Mouse (Mus musculus) ES-Bruce4 (cell line): ENCODE results near the gene Olfr1128. TPM values are rescaled to one million over a fixed set of nuclear protein-coding genes. Genes with fewer than 3 reads are reported as not detected.
"Not testable (repeated sequence)": the region's sequence is repeated elsewhere in the genome, so short reads cannot be mapped to it uniquely, and the experiment has no call there.

Source experiments
- H3K27ac ChIP-seq: 2 replicates; pipeline ENCODE4 v1.5.1; 2012; ENCODE audit warnings: low read length, inconsistent platforms; ENCODE audit not compliant: insufficient read depth
- H3K27me3 ChIP-seq: 2 replicates; pipeline ENCODE4 v1.6.1; 2012; ENCODE audit warnings: mild to moderate bottlenecking, low read length, inconsistent platforms; ENCODE audit not compliant: control insufficient read depth, poor library complexity, insufficient read depth, severe bottlenecking
- H3K36me3 ChIP-seq: 2 replicates; pipeline ENCODE4 v1.6.1; 2012; ENCODE audit warnings: inconsistent platforms, mild to moderate bottlenecking, low read length, moderate library complexity; ENCODE audit not compliant: control insufficient read depth, poor library complexity, insufficient read depth, severe bottlenecking
- H3K4me1 ChIP-seq: one replicate; pipeline ENCODE4 v1.8.1; 2011; ENCODE audit warnings: low read length; ENCODE audit not compliant: control insufficient read depth, insufficient read depth
- H3K4me3 ChIP-seq: 2 replicates; pipeline ENCODE4 v1.5.1; 2011; ENCODE audit warnings: low read depth, mild to moderate bottlenecking, low read length
- H3K9ac ChIP-seq: 2 replicates; pipeline ENCODE4 v1.6.1; 2012; ENCODE audit warnings: low read depth, mild to moderate bottlenecking, inconsistent platforms; ENCODE audit not compliant: poor library complexity, severe bottlenecking
- H3K9me3 ChIP-seq: replicated peaks from 2 replicates; pipeline ENCODE4 v1.6.1; 2012; ENCODE audit warnings: mild to moderate bottlenecking, low read length, inconsistent platforms; ENCODE audit not compliant: control insufficient read depth, poor library complexity, insufficient read depth, severe bottlenecking
- CTCF ChIP-seq: IDR thresholded peaks from one replicate; pipeline ENCODE4 v1.8.1; 2011; ENCODE audit warnings: low read depth, low read length
- EP300 ChIP-seq: IDR thresholded peaks from 2 replicates; pipeline ENCODE4 v1.6.1; 2011; ENCODE audit warnings: low read depth, low read length; ENCODE audit not compliant: insufficient read depth
- POLR2A ChIP-seq: IDR thresholded peaks from one replicate; pipeline ENCODE4 v1.8.1; 2011; ENCODE audit warnings: low read length; ENCODE audit not compliant: insufficient read depth
- polyA plus RNA-seq: library from polyadenylated mRNA; stranded (reverse); fragments of >200 nt; gene quantifications from 2 replicates; pipeline ENCODE4 v1.2.4, GENCODE M21; 2011; ENCODE audit warnings: low read depth; ENCODE audit not compliant: missing spikeins, insufficient read depth, insufficient read length

Gene Olfr1128
- not detected in 2 replicates for polyA plus RNA-seq

DNA sequence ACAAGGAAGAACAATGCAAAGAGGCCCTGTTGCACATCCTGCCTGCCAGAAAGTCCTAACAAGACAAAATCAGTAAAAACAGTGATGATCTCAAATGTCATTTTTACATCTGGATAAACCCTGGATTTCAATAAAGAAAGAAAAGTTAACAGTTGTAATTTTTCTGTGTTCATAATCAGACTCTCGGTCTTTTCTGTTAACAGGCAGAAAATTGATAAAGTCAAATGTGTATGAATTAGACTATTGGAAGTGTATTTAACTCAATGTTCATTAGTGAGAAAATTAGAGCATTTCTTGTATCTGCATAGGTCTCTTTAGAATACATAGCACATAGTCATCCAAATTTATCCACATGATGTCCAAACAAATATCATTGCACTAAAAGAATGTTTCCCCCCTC lies at the start of gene Olfr1128:
TSS of gene Olfr1128 (minus strand) at position 101 of the 400 bp plus-strand sequence.
- Histone ChIP-seq H3K27ac (no peak within 1 kb of the TSS), H3K4me3 (no peak within 1 kb of the TSS), H3K4me1 (no peaks in the 10 kb centered on the region), H3K36me3 (no peaks in the 10 kb centered on the region), H3K27me3 (no peaks in the 10 kb centered on the region), H3K9me3 (no peaks in the 10 kb centered on the region), H3K9ac (no peak within 1 kb of the TSS)
- TF ChIP-seq CTCF, result no peak
- TF ChIP-seq EP300, result no peak
- TF ChIP-seq POLR2A, result no peak

- H3K4me3 ChIP-seq, H3K27me3 ChIP-seq, H3K27ac ChIP-seq, H3K36me3 ChIP-seq, H3K9me3 ChIP-seq, H3K4me1 ChIP-seq, H3K9ac ChIP-seq: not testable (repeated sequence)
Measured at GRCm38 (mm10) chr2:87573602-87574001, 28.3 kb upstream of the Olfr1128 start, which contains the start of gene Olfr1129. Gene Olfr1129, plus strand, starts transcription at chr2:87573902.

DNA sequence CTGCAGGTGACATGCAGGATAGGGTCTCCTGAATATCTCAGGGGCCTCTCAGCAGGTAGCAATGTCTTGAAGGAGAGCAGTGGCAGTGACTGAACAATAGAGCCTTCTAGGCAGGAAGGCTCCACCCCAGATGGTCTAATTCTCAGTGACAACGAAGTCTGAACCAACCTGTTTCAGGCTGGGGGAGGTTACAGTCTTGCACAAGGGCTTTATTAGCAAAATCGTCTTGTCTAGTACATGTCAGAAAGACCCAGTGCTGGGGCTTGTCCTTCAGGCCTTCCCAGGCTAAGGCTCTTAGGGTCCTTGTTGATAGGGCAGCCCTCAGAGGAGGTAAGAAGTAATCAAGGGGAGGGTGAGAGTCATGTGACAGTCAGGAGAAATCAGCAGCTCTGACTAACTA lies 10.5 kb downstream of the Olfr1128 start:
- Histone ChIP-seq H3K9ac (no peak overlapping the region), H3K36me3 (no peaks in the 10 kb centered on the region), H3K4me3 (no peak overlapping the region), H3K9me3 (no peaks in the 10 kb centered on the region), H3K27ac (peak overlapping the region; percentile 72), H3K4me1 (peaks cover 3% of the 10 kb centered on the region), H3K27me3 (no peaks in the 10 kb centered on the region)
- no peak for TF ChIP-seq EP300
- TF ChIP-seq POLR2A, result no peak
- TF ChIP-seq CTCF, result no peak

GRCm38 (mm10) chr2:87531496-87531895 lies 13.8 kb downstream of the Olfr1128 start, which contains the start of gene Olfr153:
Gene Olfr153, plus strand, starts transcription at chr2:87531796.
- Histone ChIP-seq H3K9me3 (no peaks in the 10 kb centered on the region), H3K4me1 (peaks cover 3% of the 10 kb centered on the region), H3K27ac (no peak within 1 kb of the TSS), H3K9ac (no peak within 1 kb of the TSS), H3K36me3 (no peaks in the 10 kb centered on the region), H3K4me3 (no peak within 1 kb of the TSS), H3K27me3 (no peaks in the 10 kb centered on the region; the same call in 1 of the 2 replicates)
- TF ChIP-seq CTCF, result no peak
- TF ChIP-seq EP300, result no peak
- no peak for TF ChIP-seq POLR2A

DNA sequence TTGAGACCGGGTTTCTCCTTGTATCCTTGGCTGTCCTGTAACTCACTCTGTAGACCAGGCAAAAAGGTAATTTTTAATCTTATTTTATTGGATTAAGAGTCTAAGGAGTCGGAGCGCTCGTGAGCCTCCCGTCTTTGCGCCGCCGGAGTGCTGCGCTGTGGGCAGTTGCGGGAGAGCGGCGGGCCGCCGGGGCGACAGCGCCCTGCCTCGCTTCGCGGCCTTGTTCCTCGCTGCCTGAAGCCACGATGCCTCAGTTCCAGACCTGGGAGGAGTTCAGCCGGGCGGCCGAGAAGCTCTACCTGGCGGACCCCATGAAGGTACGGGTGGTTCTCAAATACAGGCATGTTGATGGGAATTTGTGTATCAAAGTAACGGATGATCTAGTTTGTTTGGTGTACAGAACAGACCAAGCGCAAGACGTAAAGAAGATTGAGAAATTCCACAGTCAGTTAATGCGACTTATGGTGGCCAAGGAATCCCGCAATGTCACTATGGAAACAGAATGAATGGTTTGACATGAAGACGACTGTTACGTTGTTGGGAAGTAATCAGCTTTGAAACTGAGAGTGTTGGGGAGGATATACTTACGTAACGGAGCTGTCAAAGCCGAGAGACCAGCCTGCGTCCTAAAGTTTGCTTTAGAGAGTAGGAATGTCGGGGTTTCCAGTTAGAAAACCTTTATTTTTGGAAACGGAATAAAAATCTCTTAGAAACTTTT lies 19.3 kb downstream of the Olfr1128 start:
- not testable (repeated sequence) for H3K27me3 ChIP-seq, H3K27ac ChIP-seq, H3K9me3 ChIP-seq, H3K36me3 ChIP-seq, H3K4me1 ChIP-seq, H3K4me3 ChIP-seq
- H3K9ac ChIP-seq, result peak overlapping the region; percentile 77; the same call in 1 of the 2 replicates

DNA sequence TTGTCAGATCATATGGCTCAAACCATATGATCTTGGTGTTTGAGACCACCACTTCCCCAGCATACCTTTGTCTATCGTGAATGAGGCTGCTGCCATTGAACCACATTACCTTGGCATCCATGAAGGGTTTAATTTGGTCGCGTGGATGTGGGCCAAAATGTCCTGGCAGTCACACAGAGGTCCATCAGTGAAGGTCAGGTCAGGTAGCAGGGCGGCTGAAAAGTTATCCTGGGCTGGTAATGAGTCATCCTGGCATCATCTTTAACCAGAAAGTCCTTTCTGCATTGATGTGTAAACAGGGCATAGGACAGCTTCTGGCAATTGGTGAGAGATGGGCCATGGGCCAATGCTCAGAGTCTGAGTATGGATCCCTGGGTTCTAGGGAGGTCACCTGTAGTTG lies 24.7 kb downstream of the Olfr1128 start:
- TF ChIP-seq POLR2A, result no peak
- H3K4me1 ChIP-seq, result no peaks in the 10 kb centered on the region
- no peaks in the 10 kb centered on the region for H3K36me3 ChIP-seq
- H3K9ac ChIP-seq, result no peak overlapping the region
- no peaks in the 10 kb centered on the region; the same call in 1 of the 2 replicates for H3K9me3 ChIP-seq
- no peak overlapping the region for H3K27ac ChIP-seq
- no peak overlapping the region for H3K4me3 ChIP-seq
- H3K27me3 ChIP-seq, result no peaks in the 10 kb centered on the region
